Mouse (Mus musculus) myocyte (in vitro differentiated cells): Measurements from ENCODE around the gene A830031A19Rik.

Source experiments
- CEBPB ChIP-seq: IDR thresholded peaks from 2 replicates; pipeline ENCODE4 v1.6.1; 2011; ENCODE audit warnings: mild to moderate bottlenecking, moderate library complexity; ENCODE audit not compliant: poor library complexity, insufficient read depth, severe bottlenecking
- E2F4 ChIP-seq: IDR thresholded peaks from one replicate; pipeline ENCODE4 v1.6.1; 2011; ENCODE audit warnings: mild to moderate bottlenecking, control low read depth, moderate library complexity; ENCODE audit not compliant: insufficient read depth
- MAX ChIP-seq: IDR thresholded peaks from one replicate; pipeline ENCODE4 v1.6.1; 2011; ENCODE audit warnings: low read depth, mild to moderate bottlenecking, control low read depth
- MYOD1 ChIP-seq, 3 experiments: IDR thresholded peaks; one replicate each; pipeline ENCODE4 v1.6.1; 2011; ENCODE audit warnings: control low read depth in 2 of 3, low read depth in 2 of 3, mild to moderate bottlenecking in 2 of 3, moderate library complexity in 1 of 3; ENCODE audit not compliant: insufficient read length in 2 of 3, control insufficient read depth in 1 of 3
- MYOG ChIP-seq, 3 experiments: IDR thresholded peaks; one replicate each; pipeline ENCODE4 v1.6.1; 2011; ENCODE audit warnings: control low read depth in 2 of 3, low read depth in 2 of 3, mild to moderate bottlenecking in 2 of 3; ENCODE audit not compliant: insufficient read length in 2 of 3, control insufficient read depth in 1 of 3, insufficient read depth in 1 of 3
- POLR2A ChIP-seq: IDR thresholded peaks from one replicate; pipeline ENCODE4 v1.6.1; 2011; ENCODE audit warnings: low read depth, mild to moderate bottlenecking, control low read depth, moderate library complexity; ENCODE audit not compliant: insufficient read length
- POLR2AphosphoS2 ChIP-seq: IDR thresholded peaks from one replicate; pipeline ENCODE4 v1.6.1; 2011; ENCODE audit warnings: low read depth, control low read depth; ENCODE audit not compliant: insufficient read length
- USF1 ChIP-seq: IDR thresholded peaks from one replicate; pipeline ENCODE4 v1.6.1; 2011; ENCODE audit warnings: low read depth, mild to moderate bottlenecking, control low read depth, moderate library complexity

DNA sequence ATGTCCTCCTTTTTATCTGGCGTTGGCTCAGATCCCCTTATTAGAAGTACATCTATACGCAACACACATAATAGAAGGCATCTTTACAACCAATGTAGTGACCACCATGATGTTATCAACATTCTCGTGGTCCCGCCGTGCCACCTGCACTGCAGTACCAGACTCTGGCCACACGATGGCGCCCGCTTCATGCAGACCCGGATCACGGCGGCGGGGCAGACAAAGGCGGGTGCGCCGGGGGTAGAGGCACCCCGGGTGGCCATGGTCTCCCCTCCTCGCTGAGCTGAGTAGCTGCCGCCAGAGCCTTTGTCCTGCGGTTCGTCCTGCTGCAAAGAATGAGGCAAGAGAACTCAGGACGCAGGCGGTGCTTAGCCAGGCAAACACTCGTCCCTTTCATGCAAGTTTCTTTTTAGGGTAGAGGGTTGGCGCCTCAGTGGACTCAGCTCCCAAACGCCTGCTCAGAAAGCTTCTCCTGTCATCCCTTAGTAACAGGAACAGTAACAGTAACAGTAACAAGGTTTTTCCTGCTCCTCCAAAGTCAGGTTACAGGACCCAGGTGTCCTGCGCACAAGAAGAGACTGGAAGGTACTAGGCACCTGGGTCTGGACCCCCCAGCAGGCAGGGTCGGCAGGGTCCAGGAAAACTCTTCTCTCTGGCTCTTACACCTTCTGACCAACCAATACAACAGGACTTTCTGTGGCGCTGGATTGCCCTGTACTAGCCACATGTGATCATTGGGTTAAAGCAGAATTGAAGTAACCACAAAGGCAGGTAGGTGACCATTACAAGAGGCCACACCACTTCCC lies 25.4 kb downstream of the A830031A19Rik start:
- TF ChIP-seq POLR2A (no peak), MAX (no peak), MYOD1 (IDR thresholded peaks at IDR 0.05; ENCODE audit: control insufficient read depth in 1 of 3, insufficient read length in 2 of 3, low read depth in 2 of 3) (no peak), E2F4 (no peak), USF1 (no peak), POLR2AphosphoS2 (no peak), CEBPB (no peak), MYOG (IDR thresholded peaks at IDR 0.05; ENCODE audit: control insufficient read depth in 1 of 3, insufficient read depth in 1 of 3, insufficient read length in 2 of 3, low read depth in 2 of 3) (no peak)
